Mouse (Mus musculus) lung, embryonic 15.5 days (tissue): ENCODE results near the gene Vmn2r94. TPM values are rescaled to one million over a fixed set of nuclear protein-coding genes. Genes with fewer than 3 reads are reported as not detected.

Source experiments
- ATAC-seq: fragments of 200-750 bp; cut with Nextera tagmentation; 2 replicates; pipeline ENCODE4 v1.8.0; 2017; ENCODE audit warnings: moderate number of reproducible peaks, borderline replicate concordance; ENCODE audit not compliant: low FRiP score, low TSS enrichment; ENCODE audit errors: extremely low read depth
- H3K27ac ChIP-seq: fragments of 300-500 bp; sonication (generic); 2 replicates; pipeline ENCODE4 v1.5.1; 2015; ENCODE audit warnings: moderate library complexity, mild to moderate bottlenecking, inconsistent platforms
- H3K27me3 ChIP-seq: fragments of 300-500 bp; sonication (generic); 2 replicates; pipeline ENCODE4 v1.6.1; 2015; ENCODE audit warnings: inconsistent platforms
- H3K36me3 ChIP-seq: fragments of 300-500 bp; sonication (generic); 2 replicates; pipeline ENCODE4 v1.6.1; 2015; ENCODE audit warnings: inconsistent platforms
- H3K4me1 ChIP-seq: fragments of 300-500 bp; sonication (generic); 2 replicates; pipeline ENCODE4 v1.6.1; 2015; ENCODE audit warnings: inconsistent platforms
- H3K4me2 ChIP-seq: fragments of 300-500 bp; sonication (generic); 2 replicates; pipeline ENCODE4 v1.6.1; 2015; ENCODE audit warnings: inconsistent platforms, mild to moderate bottlenecking, moderate library complexity
- H3K4me3 ChIP-seq: fragments of 300-500 bp; sonication (generic); 2 replicates; pipeline ENCODE4 v1.5.1; 2015; ENCODE audit warnings: mild to moderate bottlenecking, inconsistent platforms
- H3K9ac ChIP-seq: fragments of 300-500 bp; sonication (generic); 2 replicates; pipeline ENCODE4 v1.6.1; 2015; ENCODE audit warnings: inconsistent platforms
- H3K9me3 ChIP-seq: fragments of 300-500 bp; sonication (generic); 2 replicates; pipeline ENCODE4 v1.6.1; 2016; ENCODE audit warnings: inconsistent platforms
- WGBS: fragments of 180-500 bp; shearing (Covaris S2); methylation state at CpG from one replicate; pipeline ENCODE4 v1.1.7; 2015; 5-methylcytosine and 5-hydroxymethylcytosine counted together
- polyA plus RNA-seq: library from polyadenylated mRNA; unstranded; fragments of >200 nt; fragmentation: Nextera tagmentation; extraction: Ambion mirVana; gene quantifications from 2 replicates; pipeline ENCODE4 v1.2.1, GENCODE M21; 2015

Vmn2r94 gene
- not detected in 2 replicates for polyA plus RNA-seq

- H3K36me3 ChIP-seq, result no peaks in the 10 kb centered on the region
- no peak within 1 kb of the TSS for H3K4me3 ChIP-seq
- no peaks in the 10 kb centered on the region for H3K4me1 ChIP-seq
- ATAC-seq, result no peak
- WGBS, result 50% methylated on average over 2 of the region's 2 CpGs
- no peak within 1 kb of the TSS for H3K4me2 ChIP-seq
- H3K27ac ChIP-seq, result no peak within 1 kb of the TSS
- no peak within 1 kb of the TSS for H3K9ac ChIP-seq
- H3K27me3 ChIP-seq, result no peaks in the 10 kb centered on the region
- H3K9me3 ChIP-seq, result no peaks in the 10 kb centered on the region
Measured at GRCm38 (mm10) chr17:18277656-18278055, at the start of gene Vmn2r94. Gene Vmn2r94, minus strand, starts transcription at chr17:18277756.

GRCm38 (mm10) chr17:18323031-18323430 lies 45.5 kb upstream of the Vmn2r94 start:
- no peaks in the 10 kb centered on the region for H3K9me3 ChIP-seq
- ATAC-seq, result no peak

GRCm38 (mm10) chr17:18297799-18298198 lies 20.2 kb upstream of the Vmn2r94 start, which contains the start of gene Vmn2r93:
Gene Vmn2r93, plus strand, starts transcription at chr17:18298099.
- no peak within 1 kb of the TSS for H3K9ac ChIP-seq
- 0 out of 2 replicates have a peak, but pooled peaks cover 4% of the 10 kb centered on the region for H3K9me3 ChIP-seq
- no peaks in the 10 kb centered on the region for H3K27me3 ChIP-seq
- no peak within 1 kb of the TSS for H3K4me2 ChIP-seq
- 30% methylated on average over 1 of the region's 1 CpGs for WGBS
- H3K4me1 ChIP-seq, result no peaks in the 10 kb centered on the region
- no peak for ATAC-seq
- H3K4me3 ChIP-seq, result no peak within 1 kb of the TSS
- H3K36me3 ChIP-seq, result no peaks in the 10 kb centered on the region
- H3K27ac ChIP-seq, result no peak within 1 kb of the TSS

More at GRCm38 (mm10) chr17:18323031-18323430, 45.5 kb upstream of the Vmn2r94 start:
- no peaks in the 10 kb centered on the region for H3K4me1 ChIP-seq
- H3K27me3 ChIP-seq, result no peaks in the 10 kb centered on the region
- H3K9ac ChIP-seq, result no peak overlapping the region
- H3K27ac ChIP-seq, result no peak overlapping the region
- 90% methylated on average over 2 of the region's 2 CpGs for WGBS
- H3K36me3 ChIP-seq, result no peaks in the 10 kb centered on the region
- no peak overlapping the region for H3K4me3 ChIP-seq
- no peak overlapping the region for H3K4me2 ChIP-seq

GRCm38 (mm10) chr17:18236931-18237330 lies 40.6 kb downstream of the Vmn2r94 start:
- 77% methylated on average over 14 of the region's 14 CpGs for WGBS
- ATAC-seq, result no peak
- H3K9ac ChIP-seq, result no peak overlapping the region

GRCm38 (mm10) chr17:18231996-18232395 lies 45.6 kb downstream of the Vmn2r94 start:
- H3K27ac ChIP-seq, result no peak overlapping the region
- no peak overlapping the region for H3K9ac ChIP-seq
- H3K4me1 ChIP-seq, result no peaks in the 10 kb centered on the region
- peaks cover 3% of the 10 kb centered on the region; the same call in 1 of the 2 replicates for H3K9me3 ChIP-seq
- no peaks in the 10 kb centered on the region for H3K36me3 ChIP-seq
- ATAC-seq, result no peak
- H3K27me3 ChIP-seq, result no peaks in the 10 kb centered on the region
- no peak overlapping the region for H3K4me2 ChIP-seq
- 70% methylated on average over 2 of the region's 2 CpGs for WGBS
- H3K4me3 ChIP-seq, result no peak overlapping the region

More at GRCm38 (mm10) chr17:18236931-18237330, 40.6 kb downstream of the Vmn2r94 start:
- Histone ChIP-seq H3K27me3 (no peaks in the 10 kb centered on the region), H3K36me3 (no peaks in the 10 kb centered on the region), H3K4me2 (no peak overlapping the region), H3K27ac (no peak overlapping the region), H3K9me3 (peaks cover 3% of the 10 kb centered on the region; the same call in 1 of the 2 replicates), H3K4me3 (no peak overlapping the region), H3K4me1 (no peaks in the 10 kb centered on the region)

- no peak overlapping the region for H3K4me2 ChIP-seq
- ATAC-seq, result no peak
- no peak overlapping the region for H3K4me3 ChIP-seq
- no peaks in the 10 kb centered on the region for H3K27me3 ChIP-seq
- H3K9me3 ChIP-seq, result no peaks in the 10 kb centered on the region
- H3K27ac ChIP-seq, result no peak overlapping the region
- H3K4me1 ChIP-seq, result no peaks in the 10 kb centered on the region
- H3K9ac ChIP-seq, result no peak overlapping the region
- no peaks in the 10 kb centered on the region for H3K36me3 ChIP-seq
Measured at GRCm38 (mm10) chr17:18221300-18221699, 56.3 kb downstream of the Vmn2r94 start.

Other genes starting within 250 kb of the Vmn2r94 start
- 0.04 TPM in 1 of 2 replicates, not detected in the other for gene Vmn2r124, start 228.3 kb downstream of the Vmn2r94 start, polyA plus RNA-seq
- not detected in 2 replicates for gene Vmn2r91, start 192.7 kb downstream of the Vmn2r94 start, polyA plus RNA-seq
- not detected in 2 replicates for gene Vmn2r92, start 125.9 kb downstream of the Vmn2r94 start, polyA plus RNA-seq
- gene Vmn2r93, start 20.3 kb upstream of the Vmn2r94 start, polyA plus RNA-seq, result not detected in 2 replicates
- not detected in 2 replicates for gene Vmn2r95, start 146.3 kb upstream of the Vmn2r94 start, polyA plus RNA-seq